Mouse (Mus musculus) left cerebral cortex, postnatal 25 days (tissue): ENCODE measurements around the gene Tdrd9. TPM values are rescaled to one million over a fixed set of nuclear protein-coding genes. Genes with fewer than 3 reads are reported as not detected.

Experiments
- DNase-seq, 2 experiments: peaks; one replicate each; pipeline ENCODE4 v3.0.0; 2022; ENCODE audit warnings: low spot score in 2 of 2, mixed read lengths in 1 of 2
- intact Hi-C: fragments of 180-260 bp; cut with DNase I; formaldehyde crosslinking; loops from one replicate; pipeline ENCODE4 v1.15.1; 2025
- total RNA-seq, 2 experiments: library from RNA; stranded (reverse); gene quantifications; 2 replicates each; pipeline ENCODE4 v1.2.3; 2021

Gene Tdrd9
- total RNA-seq, 2 experiments from 2014 or later, result 0.28 to 0.85 TPM

GRCm38 (mm10) chr12:111956173-111956572 is 15.2 kb upstream of the Tdrd9 start:
- DNase-seq, result no peak

GRCm38 (mm10) chr12:111958101-111958865 is 13.1 kb upstream of the Tdrd9 start:
- peak; percentile 65 to 74 for DNase-seq
- intact Hi-C loops, result no loop called here

More at GRCm38 (mm10) chr12:111956173-111956572, 15.2 kb upstream of the Tdrd9 start:
- intact Hi-C loops, result no loop called here

GRCm38 (mm10) chr12:111963339-111963738 is 8.0 kb upstream of the Tdrd9 start:
- intact Hi-C loops, result loop anchor here (10.0 kb wide), 1 partner anchor 219 kb away; no protein-coding TSS in a partner anchor
- DNase-seq, result no peak

- DNase-seq, result peak; percentile 96 to 97
- intact Hi-C loops, result loop anchor here (10.0 kb wide), 1 partner anchor 222 kb away; no protein-coding TSS in a partner anchor
Measured at GRCm38 (mm10) chr12:111966683-111967173, 4.6 kb upstream of the Tdrd9 start, which contains the start of gene Atp5mpl. Gene Atp5mpl (minus strand): TSS chr12:111966977.

GRCm38 (mm10) chr12:111970085-111970484 is 1.3 kb upstream of the Tdrd9 start:
- intact Hi-C loops, result no loop called here
- no peak for DNase-seq

GRCm38 (mm10) chr12:111972504-111972903 is 1.1 kb downstream of the Tdrd9 start:
- DNase-seq, result no peak
- intact Hi-C loops, result no loop called here

GRCm38 (mm10) chr12:111974578-111974977 is 3.2 kb downstream of the Tdrd9 start:
- DNase-seq, result no peak
- intact Hi-C loops, result no loop called here

- intact Hi-C loops, result no loop called here
- DNase-seq, result peak; percentile 18 to 20
Measured at GRCm38 (mm10) chr12:111977138-111977537, 5.8 kb downstream of the Tdrd9 start.

- DNase-seq, result no peak
- intact Hi-C loops, result no loop called here
Measured at GRCm38 (mm10) chr12:111978274-111978673, 6.9 kb downstream of the Tdrd9 start.

- DNase-seq, result peak in 1 of 2 experiments; percentile 21
- intact Hi-C loops, result no loop called here
Measured at GRCm38 (mm10) chr12:111980887-111981367, 9.6 kb downstream of the Tdrd9 start, which contains the start of gene Rd3l. Gene Rd3l (minus strand): TSS chr12:111981317.

- intact Hi-C loops, result no loop called here
Measured at GRCm38 (mm10) chr12:111981831-111982230, 10.5 kb downstream of the Tdrd9 start.

GRCm38 (mm10) chr12:111983165-111983564 is 11.8 kb downstream of the Tdrd9 start:
- intact Hi-C loops, result no loop called here
- no peak for DNase-seq

More at GRCm38 (mm10) chr12:111981831-111982230, 10.5 kb downstream of the Tdrd9 start:
- DNase-seq, result no peak

GRCm38 (mm10) chr12:111986756-111987155 is 15.4 kb downstream of the Tdrd9 start:
- intact Hi-C loops, result no loop called here
- DNase-seq, result no peak

GRCm38 (mm10) chr12:111992626-111993025 is 21.3 kb downstream of the Tdrd9 start:
- no peak for DNase-seq
- intact Hi-C loops, result no loop called here

- DNase-seq, result no peak
- intact Hi-C loops, result no loop called here
Measured at GRCm38 (mm10) chr12:111995161-111995560, 23.8 kb downstream of the Tdrd9 start.

- no peak for DNase-seq
- intact Hi-C loops, result loop anchor here (5.0 kb wide), 1 partner anchor 122 kb away; no protein-coding TSS in a partner anchor
Measured at GRCm38 (mm10) chr12:111999735-112000134, 28.4 kb downstream of the Tdrd9 start.

- intact Hi-C loops, result loop anchor here (5.0 kb wide), 1 partner anchor 124 kb away; no protein-coding TSS in a partner anchor
- peak; percentile 76 to 79 for DNase-seq
Measured at GRCm38 (mm10) chr12:112001223-112001622, 29.9 kb downstream of the Tdrd9 start.

- intact Hi-C loops, result no loop called here
- DNase-seq, result no peak
Measured at GRCm38 (mm10) chr12:112012511-112013270, 41.3 kb downstream of the Tdrd9 start.

- no peak for DNase-seq
Measured at GRCm38 (mm10) chr12:112013271-112013801, 42.0 kb downstream of the Tdrd9 start.

GRCm38 (mm10) chr12:112016346-112016745 is 45.0 kb downstream of the Tdrd9 start:
- no peak for DNase-seq
- intact Hi-C loops, result no loop called here

More at GRCm38 (mm10) chr12:112013271-112013801, 42.0 kb downstream of the Tdrd9 start:
- intact Hi-C loops, result no loop called here
